Mouse (Mus musculus) erythroid progenitor cell, adult 5-6 weeks (primary cell): ENCODE measurements around the gene Eif4g3. TPM values are rescaled to one million over a fixed set of nuclear protein-coding genes. Genes with fewer than 3 reads are reported as not detected.

Source experiments
- ATAC-seq: replicated peaks from 2 replicates; pipeline ENCODE4 v1.8.0; 2016; ENCODE audit warnings: moderate number of reproducible peaks, mild to moderate bottlenecking, moderate TSS enrichment, inconsistent platforms; ENCODE audit not compliant: poor library complexity, low FRiP score, severe bottlenecking
- total RNA-seq, 2 experiments: library from RNA; stranded (forward) in 1 of 2; stranded (reverse) in 1 of 2; fragments of 150-400 nt in 1 of 2; fragments of 186-747, 209-891 nt in 1 of 2; gene quantifications; 2 replicates each; pipeline versions ENCODE4 v1.2.3 to v1.2.4; 2015 to 2017; ENCODE audit warnings: low replicate concordance in 2 of 2

Gene Eif4g3
- total RNA-seq, 2 experiments from 2014 or later: 11.7 to 29.8 TPM

- no peak for ATAC-seq
Observed at GRCm38 (mm10) chr4:138257116-138257687, 264.4 kb downstream of the Eif4g3 start.

Other genes with a start within 250 kb of the Eif4g3 start
- gene Alpl, start 196.6 kb upstream of the Eif4g3 start, total RNA-seq (2015; ENCODE audit: low replicate concordance): not detected in 2 replicates
- not detected in 2 replicates for gene Alpl, start 196.6 kb upstream of the Eif4g3 start, total RNA-seq (2017; ENCODE audit: low replicate concordance)
- gene Ece1, start 130.8 kb upstream of the Eif4g3 start, total RNA-seq (2015; ENCODE audit: low replicate concordance): 1.7 and 2.5 TPM in 2 replicates
- 0.51 and 0.83 TPM in 2 replicates for gene Ece1, start 130.8 kb upstream of the Eif4g3 start, total RNA-seq (2017; ENCODE audit: low replicate concordance)
- 196 and 200 TPM in 2 replicates for gene Hp1bp3, start 223.3 kb downstream of the Eif4g3 start, total RNA-seq (2015; ENCODE audit: low replicate concordance)
- gene Hp1bp3, start 223.3 kb downstream of the Eif4g3 start, total RNA-seq (2017; ENCODE audit: low replicate concordance): 276 and 356 TPM in 2 replicates